Mouse (Mus musculus) cortical plate, adult 2 months (tissue): Measurements from ENCODE around the gene Gm14326.
"Not testable (repeated sequence)": the region's sequence is repeated elsewhere in the genome, so short reads cannot be mapped to it uniquely, and the experiment has no call there.

Source experiments
- CTCF ChIP-seq: fragments of 200-500 bp; IDR thresholded peaks from 2 replicates; pipeline ENCODE4 v1.5.1; 2011; ENCODE audit warnings: mild to moderate bottlenecking, control low read depth, low read length; ENCODE audit not compliant: insufficient read depth; ENCODE audit errors: extremely low read depth
- POLR2A ChIP-seq: fragments of 200-500 bp; IDR thresholded peaks from 2 replicates; pipeline ENCODE4 v1.6.1; 2011; ENCODE audit warnings: mild to moderate bottlenecking, low read length, control low read depth; ENCODE audit not compliant: insufficient read depth; ENCODE audit errors: extremely low read depth

GRCm38 (mm10) chr2:177956734-177957133 lies 363 bp downstream of the Gm14326 start:
- not testable (repeated sequence) for TF ChIP-seq POLR2A, CTCF
